Mouse (Mus musculus): ENCODE measurements at regions not wholly inside any gene's neighbourhood (a gene's known extent, or its start where the extent isn't known, plus 50 kb on each side); places are given as distances from the start of the nearest gene placed in this dataset.

GRCm38 (mm10) chr1:71942145-71942544, 270.0 kb downstream of the Mreg start:
- DNase-seq: no peak

DNA sequence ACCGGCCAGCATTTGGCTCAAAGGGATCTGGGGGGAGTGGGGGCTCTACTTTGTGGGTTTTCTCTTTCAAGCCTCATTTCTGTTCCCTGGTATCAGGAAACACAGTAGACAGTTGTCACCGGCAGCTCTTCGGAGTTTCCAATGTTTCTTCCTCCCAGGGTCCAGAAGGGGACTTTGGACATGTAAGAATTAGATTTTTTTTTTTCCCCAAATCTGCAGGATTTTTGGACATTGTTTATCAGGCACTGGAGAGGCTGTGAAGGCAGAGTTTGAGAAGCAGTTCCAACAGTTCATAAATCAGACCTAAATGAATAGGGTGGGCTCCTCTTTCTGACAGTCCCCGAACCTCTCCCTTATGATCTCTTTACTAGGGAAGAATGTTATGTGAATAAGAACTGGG, 270.4 kb downstream of the Mreg start:
- DNase-seq: no peak

DNA sequence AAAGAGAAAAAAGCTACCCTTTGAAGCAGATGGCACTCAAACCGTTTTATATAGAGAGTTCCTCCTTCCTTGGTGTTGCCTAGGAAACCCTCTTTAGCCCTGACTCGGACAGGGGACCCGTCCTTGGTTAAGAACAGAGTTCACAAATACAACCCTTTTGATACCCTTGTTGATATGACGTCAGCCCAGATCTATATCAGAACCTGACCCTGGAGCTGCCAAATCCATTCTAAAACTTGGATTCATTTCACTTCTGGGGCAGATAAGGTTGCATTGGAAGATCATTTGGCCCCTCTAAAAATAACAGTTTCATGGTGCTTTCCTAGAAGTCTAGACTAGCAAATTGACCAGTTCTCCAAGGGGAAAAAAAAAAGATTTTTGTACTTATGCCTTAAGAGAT, 271.2 kb downstream of the Mreg start:
- no peak for DNase-seq

- DNase-seq: peak; percentile 41
Observed at GRCm38 (mm10) chr1:71938323-71939007, 273.6 kb downstream of the Mreg start.

DNA sequence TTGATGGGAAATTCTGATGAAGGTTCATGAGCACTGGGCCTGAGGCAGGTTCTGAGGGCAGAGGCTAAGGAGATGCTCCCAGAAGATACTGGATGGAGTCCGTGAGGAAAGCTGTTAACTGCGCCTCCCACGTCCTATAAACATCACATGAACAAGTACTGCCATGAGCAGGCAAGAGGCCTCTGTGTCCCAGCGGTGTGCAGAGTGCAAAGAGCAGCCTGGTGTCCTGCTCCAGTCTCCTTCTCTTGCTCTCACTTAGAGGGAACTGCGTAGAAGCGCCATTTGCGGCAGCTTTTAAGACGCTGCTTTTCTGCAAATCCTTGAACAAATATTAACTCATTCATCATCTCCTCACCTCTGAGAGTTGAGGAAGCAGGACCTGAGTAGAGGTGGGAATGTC, 274.2 kb downstream of the Mreg start:
- no peak for DNase-seq

DNA sequence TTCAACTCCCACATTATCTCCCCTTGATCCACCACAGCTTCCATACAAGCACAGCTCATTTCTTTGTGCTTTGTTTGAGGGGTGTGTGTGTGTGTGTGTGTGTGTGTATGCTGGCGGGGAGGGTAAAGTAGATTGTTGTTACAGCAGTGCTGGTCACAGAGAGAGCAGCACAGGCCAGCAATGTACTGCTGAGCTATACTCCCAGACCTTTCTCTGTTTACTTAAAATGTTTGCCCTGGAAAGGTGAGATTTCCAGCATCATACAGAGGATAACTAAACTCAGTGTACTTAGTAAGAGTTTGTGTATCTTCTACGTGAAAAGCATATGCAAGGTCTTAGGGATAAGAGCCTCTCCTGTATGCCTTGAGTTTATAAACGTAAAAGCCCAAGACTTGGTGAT, 274.9 kb downstream of the Mreg start:
- DNase-seq: no peak

GRCm38 (mm10) chr1:71936501-71937129, 275.5 kb downstream of the Mreg start:
- no peak for DNase-seq

- DNase-seq: no peak
Observed at GRCm38 (mm10) chr1:71925501-71925900, 272.5 kb upstream of the Fn1 start.

DNA sequence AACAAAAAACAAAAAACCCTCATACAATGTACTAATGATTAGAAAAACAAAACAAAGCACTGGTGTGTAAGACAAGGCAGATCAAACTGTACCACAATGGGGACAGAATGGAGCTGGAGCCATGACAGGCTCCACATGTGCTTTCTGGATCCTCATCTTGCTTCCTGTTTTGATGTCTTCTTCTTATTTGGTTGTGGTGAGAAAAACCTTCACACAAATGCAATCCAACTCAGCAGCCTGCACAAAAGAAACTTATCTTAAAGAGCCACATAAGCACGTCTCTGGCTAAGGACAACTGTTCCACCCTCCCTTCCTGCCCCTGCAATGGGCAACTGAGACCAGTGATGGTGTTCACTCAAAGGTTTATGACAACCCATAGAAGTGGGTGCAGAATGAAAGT, 271.9 kb upstream of the Fn1 start:
- no peak for DNase-seq

GRCm38 (mm10) chr1:71923731-71924130, 270.7 kb upstream of the Fn1 start:
- DNase-seq: no peak

DNA sequence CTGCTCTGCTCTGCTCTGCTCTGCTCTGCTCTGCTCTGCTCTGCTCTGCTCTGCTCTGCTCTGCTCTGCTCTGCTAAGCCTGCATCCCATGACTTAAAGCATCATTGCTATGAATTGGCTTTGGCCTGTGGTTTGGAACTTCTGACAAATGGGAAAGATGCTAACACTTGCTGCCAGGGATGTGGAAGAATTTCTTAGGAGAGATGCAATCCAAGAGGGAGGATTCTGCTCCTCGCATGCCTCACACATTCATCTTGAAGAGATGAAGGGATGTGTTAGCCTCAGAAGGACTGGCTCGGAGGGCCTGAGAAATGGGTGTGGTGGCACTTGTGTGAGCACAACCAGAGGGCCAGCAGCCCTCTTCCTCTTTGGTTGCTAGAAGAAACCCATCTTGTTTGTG, 268.5 kb upstream of the Fn1 start:
- DNase-seq: no peak

DNA sequence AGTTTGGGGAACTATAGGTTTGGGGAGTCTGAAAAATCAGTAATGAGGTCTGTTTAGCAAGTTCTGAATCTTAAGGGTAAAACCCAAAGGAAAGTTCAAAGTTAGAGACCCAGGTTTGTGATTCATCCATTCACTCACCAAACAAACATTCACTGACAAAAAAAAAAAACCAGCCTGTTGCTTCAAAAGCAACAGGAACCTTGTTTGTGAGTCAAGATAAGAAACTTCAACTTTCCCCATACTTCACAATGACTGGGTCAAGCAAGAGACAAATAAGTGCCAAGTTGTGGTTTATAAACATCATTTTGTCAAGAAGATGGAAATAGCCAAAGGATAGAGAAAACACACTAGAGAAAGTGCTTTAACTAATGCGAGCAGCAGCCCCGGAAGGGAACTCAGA, 266.9 kb upstream of the Fn1 start:
- no peak for DNase-seq

- no peak for DNase-seq
Observed at GRCm38 (mm10) chr1:71917021-71917420, 264.0 kb upstream of the Fn1 start.

DNA sequence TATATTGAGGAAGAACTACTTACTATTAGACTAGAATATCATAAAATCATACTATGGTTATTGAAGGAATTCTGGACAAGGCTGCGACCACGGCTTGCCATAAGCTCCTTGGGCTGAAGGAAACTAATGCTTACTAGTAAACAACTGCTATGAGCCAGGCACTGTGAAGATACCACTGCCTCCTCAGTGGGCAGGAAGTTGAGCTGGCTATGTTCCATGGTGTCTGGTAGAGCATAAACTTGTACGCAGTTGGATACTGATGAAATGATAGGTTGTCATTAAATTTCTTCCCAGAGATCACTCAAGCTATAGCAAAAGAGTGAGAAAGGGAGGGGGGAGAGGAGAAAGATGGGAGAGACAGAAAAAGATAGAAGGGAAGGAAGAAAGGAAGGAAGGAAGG, 261.4 kb upstream of the Fn1 start:
- no peak for DNase-seq

DNA sequence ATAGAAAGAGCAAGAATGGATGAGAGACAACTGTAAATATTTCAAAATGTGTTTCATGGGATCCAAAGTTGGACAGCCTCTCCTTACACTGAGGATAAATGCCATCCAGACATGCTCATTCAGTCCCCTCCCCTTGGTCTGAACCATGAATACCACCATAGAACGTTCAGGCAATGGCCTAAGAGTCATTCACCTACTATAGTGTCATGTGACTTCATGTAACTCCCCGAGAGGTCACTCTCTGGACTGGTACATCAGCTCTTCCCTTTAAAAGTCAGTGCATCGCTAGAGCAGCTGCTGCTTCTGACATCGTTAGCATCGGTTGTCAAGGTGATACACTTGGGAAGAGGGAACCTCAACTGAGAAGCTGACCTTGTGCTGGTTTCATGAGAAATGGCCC, 260.2 kb upstream of the Fn1 start:
- DNase-seq: no peak

- no peak for DNase-seq
Observed at GRCm38 (mm10) chr1:71912441-71912840, 259.4 kb upstream of the Fn1 start.

DNA sequence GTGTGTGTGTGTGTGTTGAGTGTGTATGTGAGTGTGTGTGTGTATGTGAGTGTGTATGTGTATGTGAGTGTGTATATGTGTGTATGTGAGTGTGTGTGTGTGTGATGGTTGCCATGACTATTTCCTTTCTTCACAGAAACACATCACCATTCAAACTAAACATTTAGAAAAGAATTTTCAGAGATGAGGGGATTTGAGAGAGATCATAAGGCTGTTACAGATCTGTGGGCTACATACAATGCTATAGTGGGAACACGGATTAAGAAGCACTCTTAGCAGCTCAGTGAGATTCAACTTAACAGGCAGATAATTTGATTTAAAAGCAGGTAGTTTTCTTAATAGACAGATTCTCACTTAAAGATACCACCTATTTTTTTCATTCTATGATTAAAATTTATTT, 257.1 kb upstream of the Fn1 start:
- no peak for DNase-seq

DNA sequence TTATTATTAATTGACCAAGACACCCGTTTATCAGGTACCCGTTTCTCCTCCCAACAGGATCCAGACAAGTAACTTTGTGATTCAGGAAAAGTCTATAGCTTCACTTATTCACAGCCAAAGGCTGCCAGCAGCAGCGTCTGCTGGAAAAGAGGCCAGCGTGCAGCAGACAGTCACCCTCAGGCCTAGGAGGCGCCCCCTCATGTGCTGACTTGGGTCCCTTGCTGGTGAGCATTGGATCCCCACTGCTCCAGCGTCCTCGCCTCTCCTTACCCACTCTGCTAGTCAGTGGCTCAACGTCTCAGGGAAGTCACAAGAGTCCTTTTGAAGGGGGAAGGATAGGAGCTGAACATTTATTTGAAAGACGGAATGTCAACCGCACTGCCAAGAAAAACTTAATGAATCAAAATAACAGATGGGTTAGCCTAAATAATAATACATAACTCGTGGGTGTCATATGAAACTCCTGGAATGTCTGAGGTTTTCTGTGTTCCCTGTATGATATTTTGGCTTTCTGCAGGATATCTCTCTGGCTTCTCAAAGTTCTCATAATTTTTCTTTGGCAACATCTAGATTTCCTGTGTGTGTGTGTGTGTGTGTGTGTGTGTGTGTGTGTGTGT, 256.6 kb upstream of the Fn1 start:
- DNase-seq: no peak

- DNase-seq: no peak
Observed at GRCm38 (mm10) chr1:71904376-71904948, 251.5 kb upstream of the Fn1 start.

GRCm38 (mm10) chr1:71900106-71901074, 247.4 kb upstream of the Fn1 start:
- DNase-seq: no peak

DNA sequence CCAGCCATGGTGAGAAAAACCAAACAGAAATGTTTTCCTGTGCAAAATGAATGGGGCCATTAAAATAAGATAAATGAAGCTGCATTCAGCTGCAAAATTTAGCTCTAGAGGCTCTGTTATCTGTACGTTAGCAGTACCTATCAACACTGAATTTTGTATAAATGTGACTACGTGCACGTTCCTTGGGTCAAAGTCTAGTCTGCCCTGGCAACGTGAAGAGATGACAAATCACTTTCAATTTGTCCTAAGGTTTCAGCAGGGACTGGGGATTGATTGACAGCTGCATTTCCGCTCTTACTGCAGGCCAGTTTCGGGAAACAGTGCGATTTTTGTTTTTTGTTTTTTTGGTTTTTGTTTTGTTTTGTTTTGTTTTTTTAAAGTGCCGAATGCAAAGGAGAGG, 246.1 kb upstream of the Fn1 start:
- no peak for DNase-seq

DNA sequence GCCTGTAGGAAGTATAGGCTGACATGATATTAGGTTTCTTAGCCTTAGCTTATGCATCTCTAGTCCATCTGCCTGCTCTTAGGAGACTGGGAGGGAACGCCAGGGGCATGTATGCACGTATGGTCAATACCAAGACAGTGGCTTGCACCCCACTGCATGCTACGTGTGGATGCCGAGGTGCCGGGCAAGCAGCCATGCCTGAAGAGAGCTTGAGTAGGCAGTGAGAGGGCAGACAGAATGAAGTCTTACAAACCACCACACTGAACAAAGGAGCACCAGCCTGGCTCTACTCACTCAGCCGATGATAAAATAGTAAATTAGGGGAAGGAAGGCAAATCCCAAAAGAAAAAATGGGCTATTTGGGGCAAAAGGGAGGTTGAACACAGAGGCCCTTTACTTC, 245.2 kb upstream of the Fn1 start:
- peak; percentile 36 for DNase-seq

DNA sequence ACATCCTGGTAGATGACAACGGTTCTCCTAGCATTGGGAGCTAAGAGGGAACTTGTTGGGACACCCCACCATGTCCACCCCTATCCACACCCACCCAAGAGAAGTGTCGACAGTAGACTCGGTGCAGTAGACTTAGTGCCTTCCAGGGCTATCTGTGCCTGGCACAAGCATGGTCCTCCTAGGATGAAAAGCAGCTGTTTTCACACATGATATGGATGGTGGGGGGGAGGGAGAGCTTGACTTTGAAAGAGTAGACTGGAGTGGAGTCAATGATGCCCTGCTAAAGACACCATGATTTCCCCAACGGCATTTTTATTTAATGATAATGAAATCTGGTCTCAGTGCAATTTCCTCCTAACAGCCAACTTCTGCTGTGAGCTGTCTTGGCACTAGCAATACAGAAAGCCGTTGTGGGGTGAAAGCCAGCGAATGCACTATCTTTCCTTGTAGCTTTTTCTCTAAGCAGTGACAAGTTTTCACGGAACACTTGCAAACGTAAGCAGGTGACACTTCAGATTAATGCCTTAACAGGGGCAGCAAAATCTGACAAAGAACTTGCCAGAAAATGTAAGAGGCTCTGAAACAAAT, 244.6 kb upstream of the Fn1 start:
- DNase-seq: no peak

Data from lung, postnatal 14 days (tissue).